Mouse (Mus musculus) midbrain, embryonic 16.5 days (tissue): ENCODE results near the gene Atxn1l. TPM values are rescaled to one million over a fixed set of nuclear protein-coding genes. Genes with fewer than 3 reads are reported as not detected.

Source experiments
- ATAC-seq: fragments of 200-750 bp; cut with Nextera tagmentation; 2 replicates; pipeline ENCODE4 v1.8.0; 2017; ENCODE audit warnings: moderate TSS enrichment
- H3K27ac ChIP-seq: fragments of 300-500 bp; sonication (generic); 2 replicates; pipeline ENCODE4 v1.5.1; 2014; ENCODE audit warnings: mild to moderate bottlenecking, low read length, mixed read lengths
- H3K27me3 ChIP-seq: fragments of 300-500 bp; sonication (generic); 2 replicates; pipeline ENCODE4 v1.6.1; 2014; ENCODE audit warnings: low read depth, low read length, mixed read lengths; ENCODE audit not compliant: control insufficient read depth, insufficient read depth
- H3K36me3 ChIP-seq: fragments of 300-500 bp; sonication (generic); 2 replicates; pipeline ENCODE4 v1.6.1; 2014; ENCODE audit warnings: mild to moderate bottlenecking, low read length, moderate library complexity, mixed read lengths; ENCODE audit not compliant: control insufficient read depth, insufficient read depth
- H3K4me1 ChIP-seq: fragments of 300-500 bp; sonication (generic); 2 replicates; pipeline ENCODE4 v1.6.1; 2014; ENCODE audit warnings: mild to moderate bottlenecking, low read length, mixed read lengths; ENCODE audit not compliant: control insufficient read depth, insufficient read depth
- H3K4me2 ChIP-seq: fragments of 300-500 bp; sonication (generic); 2 replicates; pipeline ENCODE4 v1.6.1; 2014; ENCODE audit warnings: mild to moderate bottlenecking, low read length, mixed read lengths
- H3K4me3 ChIP-seq: fragments of 300-500 bp; sonication (generic); 2 replicates; pipeline ENCODE4 v1.5.1; 2014; ENCODE audit warnings: low read depth, mild to moderate bottlenecking, low read length, moderate library complexity, mixed read lengths
- H3K9ac ChIP-seq: fragments of 300-500 bp; sonication (generic); 2 replicates; pipeline ENCODE4 v1.6.1; 2014; ENCODE audit warnings: low read depth, low read length, mixed read lengths
- H3K9me3 ChIP-seq: fragments of 300-500 bp; sonication (generic); replicated peaks from 2 replicates; pipeline ENCODE4 v1.6.1; 2014; ENCODE audit warnings: mild to moderate bottlenecking, low read length, mixed read lengths; ENCODE audit not compliant: control insufficient read depth, poor library complexity, severe bottlenecking
- WGBS: fragments of 180-500 bp; shearing (Covaris S2); extraction: QIAGEN DNeasy Blood & Tissue Kit; methylation state at CpG from one replicate; pipeline ENCODE4 v1.1.7; 2014; 5-methylcytosine and 5-hydroxymethylcytosine counted together
- polyA plus RNA-seq: library from polyadenylated mRNA; unstranded; fragments of >200 nt; fragmentation: Nextera tagmentation; extraction: Ambion mirVana; gene quantifications from 2 replicates; pipeline ENCODE4 v1.2.1, GENCODE M21; 2015

The Atxn1l gene
- polyA plus RNA-seq, 1 experiment from 2014 or later: 5.1 TPM

DNA sequence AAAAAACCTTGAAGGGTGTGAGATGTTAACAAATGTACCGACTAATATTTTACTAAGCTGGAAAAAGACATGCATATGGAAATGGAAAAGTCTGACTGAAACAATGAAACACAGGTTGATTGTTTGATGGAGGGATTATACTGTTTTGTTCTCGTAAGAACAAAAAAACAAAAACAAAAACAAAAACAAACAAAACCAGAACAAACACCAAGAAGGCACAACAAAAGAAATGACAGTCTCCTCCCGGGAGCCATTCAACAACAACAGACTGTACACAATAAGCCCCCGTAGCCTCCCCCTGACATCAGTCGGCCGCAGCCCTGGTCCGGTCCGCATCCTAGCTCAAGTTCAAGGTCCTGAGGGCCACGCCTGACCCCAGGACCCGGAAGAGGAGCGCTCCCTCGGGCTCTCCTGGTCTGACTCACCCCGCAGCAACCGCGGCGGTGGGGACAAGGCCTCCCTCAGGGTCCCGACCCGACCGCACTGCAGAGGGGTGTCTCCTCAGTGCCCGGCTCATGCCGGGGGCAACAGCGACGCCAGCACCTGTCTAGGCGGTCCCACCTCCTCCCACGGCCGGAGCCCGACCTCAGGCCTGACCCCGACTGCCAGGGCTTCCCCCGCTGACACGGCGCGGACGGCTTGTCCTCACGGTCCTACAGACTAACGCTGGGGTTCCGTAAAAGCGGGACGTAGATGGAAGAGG, 44.9 kb downstream of the Atxn1l start:
- H3K27ac ChIP-seq: peak overlapping the region; percentile 87
- peak overlapping the region; percentile 98 for H3K4me3 ChIP-seq
- H3K4me2 ChIP-seq: peak overlapping the region; percentile 74
- under 1% methylated on average over 37 of the region's 38 CpGs for WGBS
- H3K9ac ChIP-seq: peak overlapping the region; percentile 100
- H3K9me3 ChIP-seq: no peaks in the 10 kb centered on the region
- ATAC-seq: peak; percentile 78
- H3K36me3 ChIP-seq: no peaks in the 10 kb centered on the region
- H3K4me1 ChIP-seq: peaks cover 23% of the 10 kb centered on the region
- H3K27me3 ChIP-seq: no peaks in the 10 kb centered on the region

DNA sequence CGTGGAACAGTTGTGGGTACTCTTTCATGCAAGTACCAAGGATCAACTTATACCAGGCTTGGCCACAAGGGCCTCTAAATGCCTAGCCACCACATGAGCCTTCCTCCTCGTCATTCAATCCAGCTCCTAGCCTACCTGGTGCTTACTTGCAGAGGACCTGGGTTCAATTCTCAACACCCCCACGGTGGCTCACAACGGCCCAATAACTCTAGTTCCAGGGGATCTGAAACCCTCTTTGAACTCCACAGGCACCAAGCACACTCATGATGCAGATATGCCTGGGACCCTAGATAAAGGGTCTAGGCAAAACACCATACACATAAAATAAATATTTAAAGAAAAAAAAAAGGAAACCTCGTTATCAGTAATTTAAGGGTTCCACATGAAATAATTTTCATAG, 45.8 kb downstream of the Atxn1l start:
- H3K27ac ChIP-seq: no peak overlapping the region; the same call in 1 of the 2 replicates
- H3K9me3 ChIP-seq: no peaks in the 10 kb centered on the region
- 47% methylated on average over 5 of the region's 5 CpGs for whole genome bisulfite sequencing
- ATAC-seq: no peak
- H3K27me3 ChIP-seq: no peaks in the 10 kb centered on the region
- H3K4me1 ChIP-seq: peaks cover 23% of the 10 kb centered on the region
- H3K4me3 ChIP-seq: peak overlapping the region; percentile 98
- H3K4me2 ChIP-seq: peak overlapping the region; percentile 74
- H3K36me3 ChIP-seq: no peaks in the 10 kb centered on the region
- H3K9ac ChIP-seq: peak overlapping the region; percentile 100

DNA sequence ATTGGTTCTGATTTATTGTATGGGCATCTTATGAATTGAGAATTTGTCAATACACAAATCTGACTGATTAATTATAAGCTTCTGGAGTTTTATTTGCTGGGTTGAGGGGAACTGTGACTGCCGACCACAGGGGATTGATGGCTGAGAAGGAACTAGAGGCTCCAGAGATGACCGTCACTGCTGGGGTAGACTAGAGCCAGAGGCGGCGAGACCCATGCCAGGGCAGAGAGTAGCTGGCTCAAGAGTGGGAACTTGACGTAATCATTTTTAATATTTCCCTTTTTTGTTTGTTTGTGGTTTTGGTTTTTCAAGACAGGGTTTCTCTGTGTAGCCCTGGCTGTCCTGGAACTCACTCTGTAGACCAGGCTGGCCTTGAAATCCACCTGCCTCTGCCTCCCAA, 50.3 kb downstream of the Atxn1l start:
- Histone ChIP-seq H3K27me3 (no peaks in the 10 kb centered on the region), H3K27ac (no peak overlapping the region), H3K9ac (no peak overlapping the region), H3K36me3 (peaks cover 10% of the 10 kb centered on the region), H3K9me3 (no peaks in the 10 kb centered on the region), H3K4me3 (no peak overlapping the region), H3K4me2 (no peak overlapping the region), H3K4me1 (peaks cover 19% of the 10 kb centered on the region)
- no peak for ATAC-seq
- WGBS: 92% methylated on average over 5 of the region's 5 CpGs

DNA sequence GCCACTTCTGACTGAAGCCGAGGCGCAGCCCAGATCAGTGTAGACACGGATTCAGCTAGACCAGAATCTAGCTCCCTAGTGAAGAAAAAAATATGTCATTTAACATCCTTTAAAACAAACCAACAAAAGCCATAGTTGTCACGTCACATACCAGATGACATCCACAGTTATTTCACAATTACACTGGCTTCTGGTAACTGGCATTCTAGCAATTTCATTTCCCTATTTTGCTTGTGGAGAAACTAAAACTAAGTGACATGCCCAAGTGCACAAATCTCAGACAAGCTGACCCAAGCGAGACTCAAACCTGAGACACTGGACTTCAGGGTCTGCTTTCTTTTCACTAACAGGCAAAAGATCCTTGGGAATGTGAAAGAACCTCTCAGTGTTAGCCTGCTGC, 55.4 kb downstream of the Atxn1l start:
- ATAC-seq: no peak
- H3K4me3 ChIP-seq: no peak overlapping the region
- H3K9me3 ChIP-seq: no peaks in the 10 kb centered on the region
- no peak overlapping the region for H3K27ac ChIP-seq
- no peak overlapping the region for H3K9ac ChIP-seq
- WGBS: 95% methylated on average over 5 of the region's 5 CpGs
- peaks cover 47% of the 10 kb centered on the region for H3K36me3 ChIP-seq
- peaks cover 2% of the 10 kb centered on the region; the same call in 1 of the 2 replicates for H3K4me1 ChIP-seq
- H3K4me2 ChIP-seq: no peak overlapping the region
- H3K27me3 ChIP-seq: no peaks in the 10 kb centered on the region

DNA sequence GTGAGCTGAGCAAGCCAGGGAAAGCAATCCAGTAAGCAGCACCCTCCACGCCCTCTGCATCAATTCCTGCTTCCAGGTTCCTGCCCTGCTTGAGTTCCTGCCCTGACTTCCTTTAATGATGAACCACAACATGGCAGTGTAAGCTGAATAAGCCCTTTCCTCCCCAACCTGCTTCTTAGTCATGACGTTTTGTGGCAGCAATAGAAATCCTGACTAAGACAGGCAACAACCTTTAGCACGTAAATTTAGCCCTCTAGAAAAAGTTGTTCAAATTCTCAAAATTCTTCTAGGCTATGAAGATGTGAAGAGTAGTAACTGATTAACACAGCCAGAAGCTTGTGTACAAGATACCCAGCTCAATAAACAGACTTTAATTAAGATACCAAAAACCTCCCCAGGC, 56.0 kb downstream of the Atxn1l start:
- no peak overlapping the region for H3K4me3 ChIP-seq
- peaks cover 2% of the 10 kb centered on the region; the same call in 1 of the 2 replicates for H3K4me1 ChIP-seq
- no peak overlapping the region for H3K4me2 ChIP-seq
- no peaks in the 10 kb centered on the region for H3K9me3 ChIP-seq
- H3K27ac ChIP-seq: no peak overlapping the region
- H3K36me3 ChIP-seq: peaks cover 51% of the 10 kb centered on the region
- no peaks in the 10 kb centered on the region for H3K27me3 ChIP-seq
- 79% methylated on average over 3 of the region's 3 CpGs for WGBS
- ATAC-seq: no peak
- H3K9ac ChIP-seq: no peak overlapping the region

Other genes starting within 250 kb of the Atxn1l start
- gene Pmfbp1, start 243.7 kb downstream of the Atxn1l start, polyA plus RNA-seq: 1.7 and 2.1 TPM in 2 replicates
- gene Dhx38, start 171.9 kb downstream of the Atxn1l start, polyA plus RNA-seq: 17.9 and 18.5 TPM in 2 replicates
- gene Txnl4b, start 171.8 kb downstream of the Atxn1l start, polyA plus RNA-seq: 28.0 and 28.9 TPM in 2 replicates
- gene Hp, start 158.6 kb downstream of the Atxn1l start, polyA plus RNA-seq: 0.17 and 0.40 TPM in 2 replicates
- 29.7 and 35.7 TPM in 2 replicates for gene Dhodh, start 129.1 kb downstream of the Atxn1l start, polyA plus RNA-seq
- 0.20 and 0.52 TPM in 2 replicates for gene Pkd1l3, start 123.2 kb downstream of the Atxn1l start, polyA plus RNA-seq
- 158 and 171 TPM in 2 replicates for gene Ist1, start 44.5 kb downstream of the Atxn1l start, polyA plus RNA-seq
- gene Zfp821, start 32.2 kb downstream of the Atxn1l start, polyA plus RNA-seq: 69.6 and 76.1 TPM in 2 replicates
- gene Ap1g1, start 40.8 kb upstream of the Atxn1l start, polyA plus RNA-seq: 53.0 and 55.4 TPM in 2 replicates
- gene Phlpp2, start 130.8 kb upstream of the Atxn1l start, polyA plus RNA-seq: 3.6 and 4.0 TPM in 2 replicates
- 2.2 and 2.4 TPM in 2 replicates for gene Marveld3, start 224.5 kb upstream of the Atxn1l start, polyA plus RNA-seq